Mouse (Mus musculus) liver (tissue): ENCODE data around the gene Fastkd3.

ENCODE experiments used
- DNase-seq: peaks from one replicate; pipeline ENCODE4 v3.0.0-alpha.2; 2020; ENCODE audit warnings: mixed read lengths

The Fastkd3 gene

DNA sequence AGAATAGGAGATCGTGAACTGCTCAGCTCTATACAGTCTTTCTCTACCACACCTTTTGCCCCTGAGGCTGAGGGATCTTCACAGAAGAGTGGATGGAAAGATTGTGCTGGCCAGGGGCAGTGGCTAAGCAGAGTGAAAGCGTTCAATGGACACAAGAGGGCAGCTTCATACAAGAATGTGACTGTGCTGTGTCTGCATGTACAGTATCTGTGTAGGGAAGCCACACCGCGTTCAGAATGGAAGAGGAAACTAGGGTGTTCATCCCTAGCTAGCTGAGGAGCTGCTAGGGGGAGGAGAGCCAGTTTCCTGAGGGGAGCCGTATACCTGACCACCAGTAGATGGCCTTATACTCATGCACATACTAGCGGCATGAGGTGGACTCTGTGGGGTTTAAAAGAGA, 40.8 kb downstream of the Fastkd3 start:
- no peak for DNase-seq

DNA sequence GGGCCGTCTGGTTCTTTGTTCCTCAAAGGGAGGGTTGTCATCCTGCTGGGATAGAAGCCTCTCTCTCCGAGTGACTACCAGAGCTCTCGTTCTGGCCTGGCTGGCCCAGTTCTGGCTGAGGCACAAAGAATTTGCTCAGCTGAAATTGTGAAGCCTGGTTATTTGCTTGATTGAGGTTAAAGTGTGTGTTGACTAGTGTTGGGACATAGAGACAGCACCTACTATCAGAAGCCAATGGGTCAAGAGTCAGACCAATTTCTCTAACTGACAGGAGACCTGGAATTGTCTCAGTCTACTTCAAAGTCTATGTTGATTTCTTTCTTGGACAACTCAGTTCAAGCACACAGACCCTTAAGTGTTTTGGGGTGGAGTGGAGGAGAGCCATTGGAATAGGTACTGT, 45.0 kb downstream of the Fastkd3 start:
- DNase-seq, result no peak
